Mouse (Mus musculus) liver, postnatal 0 days (tissue): Measurements from ENCODE around the gene Myo18a.

ENCODE experiments used
- CTCF ChIP-seq: sonication (generic); IDR thresholded peaks from 2 replicates; pipeline ENCODE4 v1.5.1; 2016; ENCODE audit warnings: antibody characterized with exemption, low read depth
- EP300 ChIP-seq: IDR thresholded peaks from 2 replicates; pipeline ENCODE4 v1.6.1; 2016; ENCODE audit warnings: antibody characterized with exemption, low read depth, mild to moderate bottlenecking

- no peak for TF ChIP-seq EP300
- TF ChIP-seq CTCF = peak; percentile 98
These were observed 64.4 kb downstream of the Myo18a start for GRCm38 (mm10) chr11:77827241-77827995.
